Mouse (Mus musculus) hindbrain, embryonic 11.5 days (tissue): ENCODE measurements around the gene Scfd2. TPM values are rescaled to one million over a fixed set of nuclear protein-coding genes. Genes with fewer than 3 reads are reported as not detected.

ENCODE experiments used
- ATAC-seq: fragments of 200-750 bp; cut with Nextera tagmentation; 2 replicates; pipeline ENCODE4 v1.8.0; 2017; ENCODE audit warnings: mild to moderate bottlenecking, moderate TSS enrichment, moderate library complexity; ENCODE audit not compliant: low FRiP score
- DNase-seq: peaks from one replicate; pipeline ENCODE4 v3.0.0-alpha.2; 2015; ENCODE audit warnings: low spot score
- H3K27ac ChIP-seq: fragments of 300-500 bp; sonication (generic); 2 replicates; pipeline ENCODE4 v1.5.1; 2014; ENCODE audit warnings: mild to moderate bottlenecking, low read depth, low read length
- H3K27me3 ChIP-seq: fragments of 300-500 bp; sonication (generic); 2 replicates; pipeline ENCODE4 v1.6.1; 2014; ENCODE audit warnings: mild to moderate bottlenecking, low read length, moderate library complexity, mixed read lengths; ENCODE audit not compliant: control insufficient read depth, insufficient read depth
- H3K36me3 ChIP-seq: fragments of 300-500 bp; sonication (generic); 2 replicates; pipeline ENCODE4 v1.6.1; 2014; ENCODE audit warnings: mild to moderate bottlenecking, low read length, moderate library complexity, mixed read lengths; ENCODE audit not compliant: control insufficient read depth, insufficient read depth
- H3K4me1 ChIP-seq: fragments of 300-500 bp; sonication (generic); replicated peaks from 2 replicates; pipeline ENCODE4 v1.6.1; 2014; ENCODE audit warnings: low read length, mixed read lengths; ENCODE audit not compliant: control insufficient read depth, insufficient read depth
- H3K4me2 ChIP-seq: fragments of 300-500 bp; sonication (generic); replicated peaks from 2 replicates; pipeline ENCODE4 v1.6.1; 2014; ENCODE audit warnings: mild to moderate bottlenecking, low read depth, low read length
- H3K4me3 ChIP-seq: fragments of 300-500 bp; sonication (generic); 2 replicates; pipeline ENCODE4 v1.5.1; 2014; ENCODE audit warnings: low read depth, low read length
- H3K9ac ChIP-seq: fragments of 300-500 bp; sonication (generic); 2 replicates; pipeline ENCODE4 v1.6.1; 2014; ENCODE audit warnings: low read depth, low read length
- H3K9me3 ChIP-seq: fragments of 300-500 bp; sonication (generic); 2 replicates; pipeline ENCODE4 v1.6.1; 2016; ENCODE audit warnings: low read length; ENCODE audit not compliant: control insufficient read depth
- WGBS: fragments of 180-500 bp; shearing (Covaris S2); extraction: QIAGEN DNeasy Blood & Tissue Kit; methylation state at CpG from one replicate; pipeline ENCODE4 v1.1.7; 2014; 5-methylcytosine and 5-hydroxymethylcytosine counted together
- polyA plus RNA-seq: library from polyadenylated mRNA; unstranded; fragments of >200 nt; fragmentation: Nextera tagmentation; extraction: Ambion mirVana; gene quantifications from 2 replicates; pipeline ENCODE4 v1.2.1, GENCODE M21; 2014

Scfd2 gene
- polyA plus RNA-seq, 1 experiment from 2014 or later = 17.2 TPM

GRCm38 (mm10) chr5:74239369-74239768 is 292.2 kb downstream of the Scfd2 start:
- ATAC-seq (no peak), DNase-seq (no peak)
- WGBS = 81% methylated on average over 1 of the region's 1 CpGs

GRCm38 (mm10) chr5:74233808-74234207 is 297.8 kb downstream of the Scfd2 start:
- 91% methylated on average over 7 of the region's 7 CpGs for WGBS
- Histone ChIP-seq H3K4me3 (no peak overlapping the region), H3K27me3 (no peaks in the 10 kb centered on the region), H3K4me1 (peaks cover 2% of the 10 kb centered on the region), H3K4me2 (no peak overlapping the region), H3K27ac (no peak overlapping the region), H3K9ac (no peak overlapping the region), H3K9me3 (no peaks in the 10 kb centered on the region), H3K36me3 (no peaks in the 10 kb centered on the region)
- no peak for ATAC-seq
- no peak for DNase-seq

More at GRCm38 (mm10) chr5:74239369-74239768, 292.2 kb downstream of the Scfd2 start:
- no peaks in the 10 kb centered on the region for H3K4me1 ChIP-seq
- H3K9me3 ChIP-seq = no peaks in the 10 kb centered on the region
- H3K4me3 ChIP-seq = no peak overlapping the region
- H3K27me3 ChIP-seq = no peaks in the 10 kb centered on the region
- no peaks in the 10 kb centered on the region for H3K36me3 ChIP-seq
- no peak overlapping the region for H3K4me2 ChIP-seq
- no peak overlapping the region for H3K27ac ChIP-seq
- no peak overlapping the region for H3K9ac ChIP-seq

DNA sequence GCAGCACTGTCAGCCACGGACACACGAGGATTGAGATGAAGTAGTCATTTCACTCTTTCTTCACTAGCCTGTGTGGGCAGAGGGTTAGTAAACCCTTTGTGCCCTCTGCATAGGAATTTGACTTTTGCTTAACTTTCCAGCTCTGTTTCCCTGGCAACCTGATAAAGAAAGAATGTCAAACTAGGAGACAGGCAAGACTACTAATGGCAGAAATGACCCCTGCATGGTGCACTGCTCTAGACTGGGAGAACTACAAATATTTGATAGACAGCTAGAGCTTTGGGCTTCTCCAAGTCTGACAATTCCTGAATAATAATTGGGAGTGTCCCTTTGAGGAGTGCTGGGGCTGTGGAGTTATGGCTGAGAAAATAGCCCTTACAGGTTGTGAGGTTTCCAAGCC is 301.0 kb downstream of the Scfd2 start:
- Histone ChIP-seq H3K27ac (no peak overlapping the region), H3K36me3 (no peaks in the 10 kb centered on the region), H3K9ac (no peak overlapping the region), H3K27me3 (no peaks in the 10 kb centered on the region), H3K4me2 (no peak overlapping the region), H3K4me3 (no peak overlapping the region), H3K9me3 (no peaks in the 10 kb centered on the region), H3K4me1 (peaks cover 2% of the 10 kb centered on the region)
- 0 out of 2 replicates have a peak, but pooled peaks have one; percentile 25 for ATAC-seq
- 47% methylated on average over 2 of the region's 2 CpGs for WGBS
- no peak for DNase-seq

DNA sequence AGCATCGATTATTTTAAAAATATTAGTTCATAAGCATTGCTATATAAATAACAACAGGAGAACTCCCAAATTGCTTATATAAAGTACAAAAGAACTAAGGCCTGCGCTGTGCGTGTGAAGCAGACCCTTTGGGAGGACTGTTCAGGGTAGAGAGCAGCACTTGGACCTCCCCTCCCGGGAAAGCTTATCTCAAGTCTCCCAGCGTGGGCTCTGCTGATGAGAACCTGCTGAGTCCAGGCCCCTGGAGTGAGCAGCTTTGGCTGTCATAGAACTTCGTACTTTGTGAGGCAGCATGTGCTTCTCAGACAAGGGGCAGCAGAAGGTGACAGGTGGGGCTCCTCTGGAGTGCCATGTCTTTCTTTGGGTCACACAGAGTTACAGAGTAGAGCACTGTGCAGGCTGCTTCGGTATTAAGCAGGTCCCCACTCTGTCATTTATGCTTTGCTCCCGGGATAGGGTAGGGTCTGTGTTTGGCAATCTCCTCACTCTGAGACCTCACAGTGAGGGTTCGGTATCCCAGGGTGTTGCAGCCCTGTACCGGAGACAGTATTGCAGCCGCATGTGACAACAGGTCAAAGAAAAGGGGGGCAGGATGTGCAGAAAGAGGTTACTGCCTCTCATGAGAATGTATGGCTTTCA is 301.7 kb downstream of the Scfd2 start:
- no peak overlapping the region for H3K4me3 ChIP-seq
- no peak overlapping the region for H3K9ac ChIP-seq
- H3K36me3 ChIP-seq = no peaks in the 10 kb centered on the region
- no peaks in the 10 kb centered on the region for H3K27me3 ChIP-seq
- ATAC-seq (peak; percentile 14; the same call in 1 of the 2 replicates), DNase-seq (no peak)
- 54% methylated on average over 11 of the region's 11 CpGs for WGBS
- H3K4me2 ChIP-seq = no peak overlapping the region
- H3K9me3 ChIP-seq = no peaks in the 10 kb centered on the region
- H3K4me1 ChIP-seq = peaks cover 2% of the 10 kb centered on the region
- H3K27ac ChIP-seq = no peak overlapping the region

GRCm38 (mm10) chr5:74228938-74229337 is 302.6 kb downstream of the Scfd2 start:
- H3K4me2 ChIP-seq = no peak overlapping the region
- no peak overlapping the region for H3K27ac ChIP-seq
- H3K4me3 ChIP-seq = no peak overlapping the region
- no peak overlapping the region for H3K9ac ChIP-seq
- peaks cover 2% of the 10 kb centered on the region for H3K4me1 ChIP-seq
- DNase-seq (no peak), ATAC-seq (no peak)
- no peaks in the 10 kb centered on the region for H3K36me3 ChIP-seq
- no peaks in the 10 kb centered on the region for H3K27me3 ChIP-seq
- 56% methylated on average over 1 of the region's 1 CpGs for WGBS
- no peaks in the 10 kb centered on the region for H3K9me3 ChIP-seq

- ATAC-seq (no peak), DNase-seq (no peak)
- Histone ChIP-seq H3K4me3 (no peak overlapping the region), H3K4me2 (no peak overlapping the region), H3K27me3 (no peaks in the 10 kb centered on the region), H3K9ac (no peak overlapping the region), H3K27ac (no peak overlapping the region), H3K36me3 (no peaks in the 10 kb centered on the region), H3K4me1 (peaks cover 2% of the 10 kb centered on the region), H3K9me3 (no peaks in the 10 kb centered on the region)
- 94% methylated on average over 6 of the region's 6 CpGs for WGBS
These were observed 304.2 kb downstream of the Scfd2 start for GRCm38 (mm10) chr5:74227352-74227751.

GRCm38 (mm10) chr5:74226183-74226582 is 305.4 kb downstream of the Scfd2 start:
- no peak for ATAC-seq
- H3K27ac ChIP-seq = no peak overlapping the region
- H3K4me1 ChIP-seq = peaks cover 2% of the 10 kb centered on the region; the same call in 1 of the 2 replicates
- no peak overlapping the region for H3K4me2 ChIP-seq
- no peaks in the 10 kb centered on the region for H3K9me3 ChIP-seq
- H3K4me3 ChIP-seq = no peak overlapping the region
- DNase-seq = no peak
- WGBS = 87% methylated on average over 5 of the region's 5 CpGs
- no peak overlapping the region for H3K9ac ChIP-seq
- H3K36me3 ChIP-seq = no peaks in the 10 kb centered on the region
- H3K27me3 ChIP-seq = no peaks in the 10 kb centered on the region

- Histone ChIP-seq H3K9me3 (no peaks in the 10 kb centered on the region), H3K4me1 (no peaks in the 10 kb centered on the region), H3K27ac (no peak overlapping the region), H3K36me3 (no peaks in the 10 kb centered on the region), H3K27me3 (no peaks in the 10 kb centered on the region), H3K9ac (no peak overlapping the region), H3K4me3 (no peak overlapping the region), H3K4me2 (no peak overlapping the region)
- ATAC-seq = no peak
- 90% methylated on average over 6 of the region's 6 CpGs for WGBS
- DNase-seq = no peak
These were observed 307.1 kb downstream of the Scfd2 start for GRCm38 (mm10) chr5:74224480-74224879.

- DNase-seq (no peak), ATAC-seq (no peak)
- H3K4me1 ChIP-seq = no peaks in the 10 kb centered on the region
- H3K27ac ChIP-seq = no peak overlapping the region
- H3K9me3 ChIP-seq = no peaks in the 10 kb centered on the region
- H3K9ac ChIP-seq = no peak overlapping the region
- WGBS = 83% methylated on average over 4 of the region's 4 CpGs
- H3K4me3 ChIP-seq = no peak overlapping the region
- no peaks in the 10 kb centered on the region for H3K36me3 ChIP-seq
- no peaks in the 10 kb centered on the region for H3K27me3 ChIP-seq
- H3K4me2 ChIP-seq = no peak overlapping the region
These were observed 308.9 kb downstream of the Scfd2 start for GRCm38 (mm10) chr5:74222626-74223025.
